Mouse (Mus musculus): Measurements from ENCODE around the gene Sox13.

- no peak for TF ChIP-seq CTCF (IDR thresholded peaks at IDR 0.05; ENCODE audit: borderline replicate concordance, insufficient read depth, low read length)
- TF ChIP-seq POLR2A (IDR thresholded peaks at IDR 0.05; ENCODE audit: low read depth, low read length) = peak; percentile 16; the same call in 1 of the 2 replicates
Measured at GRCm38 (mm10) chr1:133471086-133471485, 46.9 kb upstream of the Sox13 start.

All from embryonic fibroblast, embryonic 13.5 days (primary cell).